Mouse (Mus musculus) stomach, embryonic 16.5 days (tissue): ENCODE measurements at regions not wholly inside any gene's neighbourhood (a gene's known extent, or its start where the extent isn't known, plus 50 kb on each side); places are given as distances from the start of the nearest gene placed in this dataset.

Experiments
- ATAC-seq: fragments of 200-750 bp; cut with Nextera tagmentation; 2 replicates; pipeline ENCODE4 v1.8.0; 2017; ENCODE audit warnings: moderate number of reproducible peaks, moderate TSS enrichment; ENCODE audit not compliant: insufficient read depth, low FRiP score
- H3K27ac ChIP-seq: fragments of 300-500 bp; sonication (generic); 2 replicates; pipeline ENCODE4 v1.5.1; 2014; ENCODE audit warnings: low read length
- H3K27me3 ChIP-seq: fragments of 300-500 bp; sonication (generic); 2 replicates; pipeline ENCODE4 v1.6.1; 2014; ENCODE audit warnings: low read length, control low read depth, mixed read lengths; ENCODE audit not compliant: control insufficient read depth, insufficient read depth
- H3K36me3 ChIP-seq: fragments of 300-500 bp; sonication (generic); 2 replicates; pipeline ENCODE4 v1.6.1; 2014; ENCODE audit warnings: low read length; ENCODE audit not compliant: control insufficient read depth, insufficient read depth
- H3K4me1 ChIP-seq: fragments of 300-500 bp; sonication (generic); 2 replicates; pipeline ENCODE4 v1.6.1; 2014; ENCODE audit warnings: low read length, control low read depth, mixed read lengths; ENCODE audit not compliant: control insufficient read depth, insufficient read depth
- H3K4me2 ChIP-seq: fragments of 300-500 bp; sonication (generic); 2 replicates; pipeline ENCODE4 v1.6.1; 2014; ENCODE audit warnings: low read depth, low read length, mixed read lengths
- H3K4me3 ChIP-seq: fragments of 300-500 bp; sonication (generic); replicated peaks from 2 replicates; pipeline ENCODE4 v1.5.1; 2014; ENCODE audit warnings: mild to moderate bottlenecking, low read length
- H3K9ac ChIP-seq: fragments of 300-500 bp; sonication (generic); 2 replicates; pipeline ENCODE4 v1.6.1; 2014; ENCODE audit warnings: low read length
- H3K9me3 ChIP-seq: fragments of 300-500 bp; sonication (generic); replicated peaks from 2 replicates; pipeline ENCODE4 v1.6.1; 2016; ENCODE audit warnings: low read length, control low read depth; ENCODE audit not compliant: control insufficient read depth
- WGBS: fragments of 180-500 bp; shearing (Covaris S2); extraction: QIAGEN DNeasy Blood & Tissue Kit; methylation state at CpG from one replicate; pipeline ENCODE4 v1.1.7; 2014; 5-methylcytosine and 5-hydroxymethylcytosine counted together

- Histone ChIP-seq H3K27ac (no peak overlapping the region), H3K4me1 (peaks cover 17% of the 10 kb centered on the region), H3K36me3 (no peaks in the 10 kb centered on the region), H3K4me2 (no peak overlapping the region), H3K9me3 (no peaks in the 10 kb centered on the region), H3K4me3 (no peak overlapping the region), H3K9ac (no peak overlapping the region), H3K27me3 (no peaks in the 10 kb centered on the region)
- ATAC-seq: no peak
- WGBS: 52% methylated on average over 6 of the region's 6 CpGs
Observed at GRCm38 (mm10) chr2:128306693-128307092, 180.9 kb downstream of the Bcl2l11 start.

GRCm38 (mm10) chr2:128309541-128310030, 183.7 kb downstream of the Bcl2l11 start:
- no peak overlapping the region for H3K4me3 ChIP-seq
- 26% methylated on average over 10 of the region's 10 CpGs for WGBS

GRCm38 (mm10) chr2:128310081-128310480, 184.2 kb downstream of the Bcl2l11 start:
- peak overlapping the region; percentile 25; the same call in 1 of the 2 replicates for H3K9ac ChIP-seq
- ATAC-seq: peak; percentile 43; the same call in 1 of the 2 replicates

More at GRCm38 (mm10) chr2:128309541-128310030, 183.7 kb downstream of the Bcl2l11 start:
- no peak for ATAC-seq
- peak overlapping the region; percentile 31; the same call in 1 of the 2 replicates for H3K4me2 ChIP-seq
- H3K9me3 ChIP-seq: no peaks in the 10 kb centered on the region
- peak overlapping the region; percentile 25; the same call in 1 of the 2 replicates for H3K9ac ChIP-seq
- peak overlapping the region; percentile 78 for H3K27ac ChIP-seq
- peaks cover 29% of the 10 kb centered on the region for H3K4me1 ChIP-seq
- no peaks in the 10 kb centered on the region for H3K27me3 ChIP-seq
- H3K36me3 ChIP-seq: no peaks in the 10 kb centered on the region

GRCm38 (mm10) chr2:128312084-128312594, 186.3 kb downstream of the Bcl2l11 start:
- Histone ChIP-seq H3K4me2 (peak overlapping the region; percentile 45), H3K9me3 (no peaks in the 10 kb centered on the region), H3K36me3 (no peaks in the 10 kb centered on the region), H3K27me3 (no peaks in the 10 kb centered on the region), H3K27ac (peak overlapping the region; percentile 39; the same call in 1 of the 2 replicates), H3K4me3 (peak overlapping the region; percentile 6), H3K4me1 (peaks cover 29% of the 10 kb centered on the region), H3K9ac (peak overlapping the region; percentile 27; the same call in 1 of the 2 replicates)
- WGBS: 5% methylated on average over 14 of the region's 14 CpGs
- ATAC-seq: peak; percentile 73; the same call in 1 of the 2 replicates

More at GRCm38 (mm10) chr2:128310081-128310480, 184.2 kb downstream of the Bcl2l11 start:
- H3K27ac ChIP-seq: peak overlapping the region; percentile 78
- 13% methylated on average over 5 of the region's 5 CpGs for WGBS
- no peak overlapping the region for H3K4me3 ChIP-seq
- H3K4me1 ChIP-seq: peaks cover 29% of the 10 kb centered on the region
- no peaks in the 10 kb centered on the region for H3K36me3 ChIP-seq
- H3K4me2 ChIP-seq: peak overlapping the region; percentile 31; the same call in 1 of the 2 replicates
- H3K9me3 ChIP-seq: no peaks in the 10 kb centered on the region
- H3K27me3 ChIP-seq: no peaks in the 10 kb centered on the region

- Histone ChIP-seq H3K4me3 (no peak overlapping the region; the same call in 1 of the 2 replicates), H3K4me2 (peak overlapping the region; percentile 45), H3K36me3 (no peaks in the 10 kb centered on the region), H3K4me1 (peaks cover 29% of the 10 kb centered on the region), H3K27me3 (no peaks in the 10 kb centered on the region), H3K9ac (no peak overlapping the region), H3K9me3 (no peaks in the 10 kb centered on the region), H3K27ac (no peak overlapping the region; the same call in 1 of the 2 replicates)
- ATAC-seq: peak; percentile 64; the same call in 1 of the 2 replicates
- 58% methylated on average over 12 of the region's 12 CpGs for WGBS
Observed at GRCm38 (mm10) chr2:128312659-128313581, 187.1 kb downstream of the Bcl2l11 start.

- H3K27ac ChIP-seq: no peak overlapping the region
- no peak overlapping the region for H3K4me2 ChIP-seq
- no peaks in the 10 kb centered on the region for H3K27me3 ChIP-seq
- peaks cover 29% of the 10 kb centered on the region for H3K4me1 ChIP-seq
- 47% methylated on average over 2 of the region's 2 CpGs for WGBS
- H3K9me3 ChIP-seq: no peaks in the 10 kb centered on the region
- H3K9ac ChIP-seq: no peak overlapping the region
- no peaks in the 10 kb centered on the region for H3K36me3 ChIP-seq
- H3K4me3 ChIP-seq: no peak overlapping the region
- no peak for ATAC-seq
Observed at GRCm38 (mm10) chr2:128313582-128313918, 187.7 kb downstream of the Bcl2l11 start.

- H3K27me3 ChIP-seq: no peaks in the 10 kb centered on the region
- H3K36me3 ChIP-seq: no peaks in the 10 kb centered on the region
- peaks cover 31% of the 10 kb centered on the region for H3K4me1 ChIP-seq
- H3K9me3 ChIP-seq: no peaks in the 10 kb centered on the region
- H3K4me3 ChIP-seq: no peak overlapping the region
- no peak overlapping the region for H3K4me2 ChIP-seq
- WGBS: 71% methylated on average over 1 of the region's 1 CpGs
- no peak for ATAC-seq
- H3K27ac ChIP-seq: no peak overlapping the region
- H3K9ac ChIP-seq: no peak overlapping the region
Observed at GRCm38 (mm10) chr2:128313948-128314347, 188.1 kb downstream of the Bcl2l11 start.

GRCm38 (mm10) chr2:128316516-128316915, 190.7 kb downstream of the Bcl2l11 start:
- ATAC-seq: no peak
- Histone ChIP-seq H3K9me3 (no peaks in the 10 kb centered on the region), H3K9ac (no peak overlapping the region), H3K4me1 (peaks cover 22% of the 10 kb centered on the region), H3K27ac (no peak overlapping the region), H3K4me2 (no peak overlapping the region), H3K4me3 (no peak overlapping the region), H3K27me3 (no peaks in the 10 kb centered on the region), H3K36me3 (no peaks in the 10 kb centered on the region)
- 75% methylated on average over 2 of the region's 2 CpGs for WGBS

GRCm38 (mm10) chr2:128318266-128318665, 192.4 kb downstream of the Bcl2l11 start:
- Histone ChIP-seq H3K27ac (no peak overlapping the region), H3K4me1 (peaks cover 9% of the 10 kb centered on the region; the same call in 1 of the 2 replicates), H3K36me3 (no peaks in the 10 kb centered on the region), H3K27me3 (no peaks in the 10 kb centered on the region), H3K9ac (no peak overlapping the region), H3K4me2 (no peak overlapping the region), H3K4me3 (no peak overlapping the region), H3K9me3 (no peaks in the 10 kb centered on the region)
- 72% methylated on average over 4 of the region's 4 CpGs for WGBS
- ATAC-seq: no peak; the same call in 1 of the 2 replicates
